Comparison of ENCODE assay signal across 10 mouse cellular contexts in genomic region chr5:148146200-148146823, GRCm38 (mm10).
DNase-seq lines count a peak whose midpoint lies in the region; ATAC-seq lines count a peak whose summit lies in the region.
"Had no signal": no experiment of that assay in that cellular context is flagged by ENCODE, and none has a peak within 500 bp of the region (broad histone marks: within the 10 kb centered on the region; RNA-seq: fewer than 3 reads in every experiment).

No protein-coding gene starts in this region.

- H3K27me3 ChIP-seq in midbrain, embryonic 13.5 days = no peaks in the 10 kb centered on the region
- no peaks in the 10 kb centered on the region for H3K27me3 ChIP-seq in midbrain, embryonic 10.5 days (ENCODE audit: low read depth, poor library complexity, severe bottlenecking)
- H3K27me3 ChIP-seq in intestine, embryonic 16.5 days (replicated peaks; ENCODE audit: control insufficient read depth, insufficient read depth, low read length) = no peaks in the 10 kb centered on the region

- H3K36me3 ChIP-seq in midbrain, embryonic 13.5 days = no peaks in the 10 kb centered on the region
- no peaks in the 10 kb centered on the region for H3K36me3 ChIP-seq in midbrain, embryonic 10.5 days
- no peaks in the 10 kb centered on the region; the same call in 1 of the 2 replicates for H3K36me3 ChIP-seq in intestine, embryonic 16.5 days (ENCODE audit: control insufficient read depth, insufficient read depth, low read length)

- peak; percentile 38; the same call in 1 of the 2 replicates for ATAC-seq in midbrain, embryonic 13.5 days
- ATAC-seq in intestine, embryonic 16.5 days = no peak

- WGBS in midbrain, embryonic 13.5 days = 58% methylated on average over 12 of the region's 12 CpGs
- 84% methylated on average over 12 of the region's 12 CpGs for WGBS in midbrain, embryonic 10.5 days
- 79% methylated on average over 12 of the region's 12 CpGs for WGBS in intestine, embryonic 16.5 days

- H3K4me2 ChIP-seq in midbrain, embryonic 13.5 days (replicated peaks) = no peak overlapping the region
- no peak overlapping the region for H3K4me2 ChIP-seq in intestine, embryonic 16.5 days (ENCODE audit: low read depth, low read length)

- H3K4me3 ChIP-seq in midbrain, embryonic 13.5 days (replicated peaks) = no peak overlapping the region
- no peak overlapping the region for H3K4me3 ChIP-seq in midbrain, embryonic 10.5 days
- H3K4me3 ChIP-seq in intestine, embryonic 16.5 days (ENCODE audit: low read length) = no peak overlapping the region

- no peak overlapping the region for H3K9ac ChIP-seq in midbrain, embryonic 13.5 days (replicated peaks)
- no peak overlapping the region for H3K9ac ChIP-seq in intestine, embryonic 16.5 days (ENCODE audit: low read depth, low read length)

- intact Hi-C loops in left cerebral cortex, postnatal 14 days (cut with DNase I) = no loop called here

- peaks cover 48% of the 10 kb centered on the region for H3K4me1 ChIP-seq in midbrain, embryonic 13.5 days (replicated peaks)
- H3K4me1 ChIP-seq in midbrain, embryonic 10.5 days = no peaks in the 10 kb centered on the region
- H3K4me1 ChIP-seq in intestine, embryonic 16.5 days (ENCODE audit: control insufficient read depth, insufficient read depth, low read length) = no peaks in the 10 kb centered on the region

- peaks cover 4% of the 10 kb centered on the region for H3K9me3 ChIP-seq in midbrain, embryonic 13.5 days
- H3K9me3 ChIP-seq in midbrain, embryonic 10.5 days (replicated peaks) = peaks cover 13% of the 10 kb centered on the region
- no peaks in the 10 kb centered on the region for H3K9me3 ChIP-seq in intestine, embryonic 16.5 days (ENCODE audit: control insufficient read depth, low read length)

- peak overlapping the region; percentile 48 for H3K27ac ChIP-seq in midbrain, embryonic 13.5 days
- no peak overlapping the region for H3K27ac ChIP-seq in midbrain, embryonic 10.5 days (replicated peaks)
- H3K27ac ChIP-seq in intestine, embryonic 16.5 days (ENCODE audit: low read length) = no peak overlapping the region

- DNase-seq in cerebellum, adult 18-20 months = peak; percentile 21 to 26
- no peak for DNase-seq in cerebellum, postnatal 4 days (ENCODE audit: low spot score in 2 of 2)
- DNase-seq in midbrain, embryonic 10.5 days (ENCODE audit: low spot score) = no peak
- DNase-seq in left cerebral cortex, postnatal 14 days (ENCODE audit: low spot score in 2 of 2) = peak; percentile 61 to 91
- peak; percentile 78 for DNase-seq in telencephalon, adult 2 months (ENCODE audit: low read depth, low spot score)
- no peak for DNase-seq in kidney, postnatal 25 days
- DNase-seq: adrenal gland, postnatal 10 days; gastrocnemius, postnatal 25 days had no signal

Comparison
In these comparisons a context has a peak if more than half of its experiments do, and no peak if none do; other contexts are left out.
1. DNase-seq: peak in cerebellum, adult 18-20 months (2 of 2), left cerebral cortex, postnatal 14 days (2 of 2) and telencephalon, adult 2 months (single experiment); none in cerebellum, postnatal 4 days (0 of 2), midbrain, embryonic 10.5 days (single experiment) and kidney, postnatal 25 days (0 of 2).